Mouse (Mus musculus): ENCODE measurements around the gene Lims1. TPM values are rescaled to one million over a fixed set of nuclear protein-coding genes. Genes with fewer than 3 reads are reported as not detected.

Gene Lims1
- total and polyA plus RNA-seq, 3 experiments, result 25.6 to 155 (median 144) TPM

GRCm38 (mm10) chr10:58405285-58405948 is 82.2 kb downstream of the Lims1 start:
- intact Hi-C loops (cut with DNase I), result loop anchor here (1.0 to 5.0 kb wide), 2 partner anchors 10 to 42 kb away; partner anchors contain the start of gene Ranbp2

GRCm38 (mm10) chr10:58405949-58406305 is 82.7 kb downstream of the Lims1 start:
- peak overlapping the region; percentile 56 for H3K27ac ChIP-seq
- H3K9ac ChIP-seq (ENCODE audit: low read depth, low read length), result no peak overlapping the region
- TF ChIP-seq POLR2A (IDR thresholded peaks at IDR 0.05; ENCODE audit: insufficient read depth, low read depth, low read length) (no peak), CTCF (IDR thresholded peaks at IDR 0.05) (peak; percentile 58), EP300 (IDR thresholded peaks at IDR 0.05; ENCODE audit: insufficient read depth, low read depth, low read length) (0 out of 2 replicates have a peak, but pooled peaks have one; percentile 16)
- H3K27me3 ChIP-seq (ENCODE audit: control insufficient read depth, insufficient read depth, low read length), result no peaks in the 10 kb centered on the region
- no peak overlapping the region for H3K4me3 ChIP-seq
- intact Hi-C loops (cut with DNase I), result loop anchor here (1.0 to 5.0 kb wide), 2 partner anchors 11 to 41 kb away; partner anchors contain the start of gene Ranbp2
- DNase-seq, result peak; percentile 18 to 36
- H3K36me3 ChIP-seq (ENCODE audit: control insufficient read depth, insufficient read depth, low read length), result peaks cover 73% of the 10 kb centered on the region
- WGBS, result 27% methylated on average over 2 of the region's 2 CpGs
- H3K79me2 ChIP-seq (replicated peaks; ENCODE audit: control insufficient read depth, insufficient read depth, low read length), result peaks cover 2% of the 10 kb centered on the region; the same call in 1 of the 2 replicates
- H3K4me1 ChIP-seq (ENCODE audit: control insufficient read depth, insufficient read depth, low read length), result peaks cover 16% of the 10 kb centered on the region

More at GRCm38 (mm10) chr10:58405285-58405948, 82.2 kb downstream of the Lims1 start:
- Histone ChIP-seq H3K4me1 (ENCODE audit: control insufficient read depth, insufficient read depth, low read length) (peaks cover 16% of the 10 kb centered on the region), H3K79me2 (replicated peaks; ENCODE audit: control insufficient read depth, insufficient read depth, low read length) (peaks cover 2% of the 10 kb centered on the region; the same call in 1 of the 2 replicates), H3K27me3 (ENCODE audit: control insufficient read depth, insufficient read depth, low read length) (no peaks in the 10 kb centered on the region), H3K4me3 (no peak overlapping the region), H3K9ac (ENCODE audit: low read depth, low read length) (no peak overlapping the region; the same call in 1 of the 2 replicates), H3K36me3 (ENCODE audit: control insufficient read depth, insufficient read depth, low read length) (peaks cover 74% of the 10 kb centered on the region), H3K27ac (peak overlapping the region; percentile 56)
- 16% methylated on average over 4 of the region's 4 CpGs for WGBS
- no peak for DNase-seq
- TF ChIP-seq EP300 (IDR thresholded peaks at IDR 0.05; ENCODE audit: insufficient read depth, low read depth, low read length), result no peak
- no peak for TF ChIP-seq CTCF (IDR thresholded peaks at IDR 0.05)
- no peak for TF ChIP-seq POLR2A (IDR thresholded peaks at IDR 0.05; ENCODE audit: insufficient read depth, low read depth, low read length)

GRCm38 (mm10) chr10:58412331-58412730 is 89.1 kb downstream of the Lims1 start:
- Histone ChIP-seq H3K4me1 (ENCODE audit: control insufficient read depth, insufficient read depth, low read length) (peaks cover 4% of the 10 kb centered on the region), H3K27ac (no peak overlapping the region), H3K79me2 (replicated peaks; ENCODE audit: control insufficient read depth, insufficient read depth, low read length) (no peaks in the 10 kb centered on the region), H3K27me3 (ENCODE audit: control insufficient read depth, insufficient read depth, low read length) (no peaks in the 10 kb centered on the region), H3K9ac (ENCODE audit: low read depth, low read length) (no peak overlapping the region), H3K36me3 (ENCODE audit: control insufficient read depth, insufficient read depth, low read length) (peaks cover 42% of the 10 kb centered on the region), H3K4me3 (no peak overlapping the region)
- intact Hi-C loops (cut with DNase I), result no loop called here
- no peak for TF ChIP-seq CTCF (IDR thresholded peaks at IDR 0.05)
- no peak for DNase-seq
- 71% methylated on average over 4 of the region's 4 CpGs for WGBS

- Histone ChIP-seq H3K27me3 (ENCODE audit: control insufficient read depth, insufficient read depth, low read length) (no peaks in the 10 kb centered on the region), H3K9ac (ENCODE audit: low read depth, low read length) (no peak overlapping the region), H3K27ac (no peak overlapping the region), H3K4me3 (no peak overlapping the region), H3K4me1 (ENCODE audit: control insufficient read depth, insufficient read depth, low read length) (peaks cover 4% of the 10 kb centered on the region), H3K36me3 (ENCODE audit: control insufficient read depth, insufficient read depth, low read length) (peaks cover 42% of the 10 kb centered on the region), H3K79me2 (replicated peaks; ENCODE audit: control insufficient read depth, insufficient read depth, low read length) (no peaks in the 10 kb centered on the region)
- no peak for DNase-seq
- TF ChIP-seq EP300 (IDR thresholded peaks at IDR 0.05; ENCODE audit: insufficient read depth, low read depth, low read length) (no peak), CTCF (IDR thresholded peaks at IDR 0.05) (no peak), POLR2A (IDR thresholded peaks at IDR 0.05; ENCODE audit: insufficient read depth, low read depth, low read length) (no peak)
- intact Hi-C loops (cut with DNase I), result no loop called here
Measured at GRCm38 (mm10) chr10:58412852-58413251, 89.6 kb downstream of the Lims1 start.

GRCm38 (mm10) chr10:58416702-58417101 is 93.4 kb downstream of the Lims1 start:
- Histone ChIP-seq H3K27ac (no peak overlapping the region), H3K36me3 (ENCODE audit: control insufficient read depth, insufficient read depth, low read length) (peaks cover 42% of the 10 kb centered on the region), H3K27me3 (ENCODE audit: control insufficient read depth, insufficient read depth, low read length) (no peaks in the 10 kb centered on the region), H3K9ac (ENCODE audit: low read depth, low read length) (no peak overlapping the region), H3K4me3 (no peak overlapping the region), H3K79me2 (replicated peaks; ENCODE audit: control insufficient read depth, insufficient read depth, low read length) (no peaks in the 10 kb centered on the region), H3K4me1 (ENCODE audit: control insufficient read depth, insufficient read depth, low read length) (peaks cover 7% of the 10 kb centered on the region)
- intact Hi-C loops (cut with DNase I), result no loop called here
- WGBS, result 43% methylated on average over 3 of the region's 3 CpGs
- no peak for DNase-seq
- no peak for TF ChIP-seq POLR2A (IDR thresholded peaks at IDR 0.05; ENCODE audit: insufficient read depth, low read depth, low read length)
- TF ChIP-seq CTCF (IDR thresholded peaks at IDR 0.05), result no peak
- TF ChIP-seq EP300 (IDR thresholded peaks at IDR 0.05; ENCODE audit: insufficient read depth, low read depth, low read length), result no peak

- no peak for DNase-seq
- WGBS, result 74% methylated on average over 10 of the region's 10 CpGs
- no peak overlapping the region for H3K9ac ChIP-seq (ENCODE audit: low read depth, low read length)
- intact Hi-C loops (cut with DNase I), result no loop called here
- H3K36me3 ChIP-seq (ENCODE audit: control insufficient read depth, insufficient read depth, low read length), result peaks cover 41% of the 10 kb centered on the region
- H3K79me2 ChIP-seq (replicated peaks; ENCODE audit: control insufficient read depth, insufficient read depth, low read length), result no peaks in the 10 kb centered on the region
- H3K27ac ChIP-seq, result no peak overlapping the region
- H3K27me3 ChIP-seq (ENCODE audit: control insufficient read depth, insufficient read depth, low read length), result no peaks in the 10 kb centered on the region
- TF ChIP-seq POLR2A (IDR thresholded peaks at IDR 0.05; ENCODE audit: insufficient read depth, low read depth, low read length), result no peak
- no peak for TF ChIP-seq CTCF (IDR thresholded peaks at IDR 0.05)
- TF ChIP-seq EP300 (IDR thresholded peaks at IDR 0.05; ENCODE audit: insufficient read depth, low read depth, low read length), result no peak
- no peak overlapping the region for H3K4me3 ChIP-seq
- H3K4me1 ChIP-seq (ENCODE audit: control insufficient read depth, insufficient read depth, low read length), result peaks cover 7% of the 10 kb centered on the region
Measured at GRCm38 (mm10) chr10:58418290-58418971, 95.2 kb downstream of the Lims1 start.
